Mouse (Mus musculus) heart, adult 10 weeks (tissue): Measurements from ENCODE around the gene Gm15114. TPM values are rescaled to one million over a fixed set of nuclear protein-coding genes. Genes with fewer than 3 reads are reported as not detected.

ENCODE experiments used
- polyA plus RNA-seq: library from polyadenylated mRNA; stranded (reverse); fragments of 350-450 nt; fragmentation: Illumina TruSeq; extraction: RNeasy Lipid Tissue Mini Kit (QIAGEN cat#74804); gene quantifications from one replicate; pipeline ENCODE4 v1.2.3, GENCODE M21; 2014; ENCODE audit warnings: low read depth, low replicate concordance

The Gm15114 gene
- polyA plus RNA-seq = not detected

GRCm38 (mm10) chrX:148488649-148489048, at the start of gene Gm15114:
Gm15114 (plus strand) TSS chrX:148488949.

Other genes with a start within 250 kb of the Gm15114 start
- gene Gm8334, start 126.2 kb downstream of the Gm15114 start, polyA plus RNA-seq = not detected
- not detected for gene Gm15127, start 174.6 kb downstream of the Gm15114 start, polyA plus RNA-seq